Mouse (Mus musculus) layer of hippocampus, postnatal 36 days (tissue): ENCODE measurements at regions not wholly inside any gene's neighbourhood (a gene's known extent, or its start where the extent isn't known, plus 50 kb on each side); places are given as distances from the start of the nearest gene placed in this dataset.

Source experiments
- DNase-seq, 2 experiments: peaks; one replicate each; pipeline ENCODE4 v3.0.0; 2022

DNA sequence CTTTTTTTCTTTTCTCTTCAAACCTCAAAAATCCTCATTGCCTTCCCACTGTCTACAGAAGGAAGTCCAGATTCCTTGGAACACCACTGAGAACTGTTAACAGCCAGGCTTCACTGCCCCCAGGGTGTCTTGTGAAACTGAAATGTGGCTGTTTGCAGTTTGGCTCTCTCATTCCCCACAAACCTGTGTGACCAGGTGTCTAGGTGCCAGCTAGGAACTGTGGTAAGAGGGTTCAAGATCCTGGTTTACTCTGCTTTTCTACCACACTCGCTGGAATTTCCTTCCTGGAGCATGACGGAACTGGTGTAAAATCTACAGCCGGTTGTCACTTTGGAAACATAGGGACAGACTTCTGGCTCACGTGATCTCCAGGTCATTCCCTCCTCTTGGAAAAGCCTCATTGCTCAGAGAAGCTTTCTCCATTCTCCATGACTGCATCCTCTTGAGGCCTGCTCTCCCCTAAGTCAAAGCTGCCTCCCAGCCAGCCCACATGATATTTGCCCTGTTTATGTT lies 660.2 kb downstream of the Zfp706 start:
- no peak for DNase-seq

DNA sequence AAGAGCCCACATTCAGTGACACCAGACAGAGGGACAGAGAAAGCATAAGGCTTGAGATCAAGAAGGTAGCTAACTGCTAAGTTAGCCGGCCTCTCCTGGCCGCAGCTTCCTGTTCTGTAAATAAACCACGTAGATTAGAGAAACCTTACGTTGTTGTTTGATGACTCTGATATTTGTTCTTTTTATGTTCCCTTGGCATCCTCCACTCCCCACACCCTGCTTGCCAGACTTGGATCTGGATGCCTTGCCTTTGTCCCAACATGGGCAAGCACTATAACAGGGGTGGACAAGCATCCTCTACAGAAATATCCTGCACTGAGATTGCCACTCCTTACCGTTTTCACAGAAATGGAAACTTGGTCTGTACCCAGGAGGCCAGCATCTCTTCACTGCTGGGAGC lies 661.4 kb downstream of the Zfp706 start:
- DNase-seq = no peak

DNA sequence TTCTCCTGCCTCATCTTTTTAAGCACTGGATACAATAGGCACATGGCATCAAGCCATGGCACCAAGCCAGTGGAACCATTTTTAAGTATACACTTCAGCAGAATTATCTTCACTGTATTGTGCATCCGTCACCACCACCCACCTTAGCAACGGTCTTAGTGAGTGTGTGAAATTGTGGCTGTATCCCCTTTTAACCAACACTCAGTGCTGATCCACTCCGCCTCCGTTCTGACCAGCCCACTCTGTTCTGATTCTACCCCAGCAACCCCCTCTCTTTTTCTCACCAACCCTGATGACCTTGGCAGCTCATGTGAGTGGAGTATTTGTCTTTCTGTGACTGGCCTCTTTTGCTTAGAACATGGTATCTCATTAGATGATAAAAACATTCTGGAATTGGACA lies 662.2 kb downstream of the Zfp706 start:
- no peak for DNase-seq

DNA sequence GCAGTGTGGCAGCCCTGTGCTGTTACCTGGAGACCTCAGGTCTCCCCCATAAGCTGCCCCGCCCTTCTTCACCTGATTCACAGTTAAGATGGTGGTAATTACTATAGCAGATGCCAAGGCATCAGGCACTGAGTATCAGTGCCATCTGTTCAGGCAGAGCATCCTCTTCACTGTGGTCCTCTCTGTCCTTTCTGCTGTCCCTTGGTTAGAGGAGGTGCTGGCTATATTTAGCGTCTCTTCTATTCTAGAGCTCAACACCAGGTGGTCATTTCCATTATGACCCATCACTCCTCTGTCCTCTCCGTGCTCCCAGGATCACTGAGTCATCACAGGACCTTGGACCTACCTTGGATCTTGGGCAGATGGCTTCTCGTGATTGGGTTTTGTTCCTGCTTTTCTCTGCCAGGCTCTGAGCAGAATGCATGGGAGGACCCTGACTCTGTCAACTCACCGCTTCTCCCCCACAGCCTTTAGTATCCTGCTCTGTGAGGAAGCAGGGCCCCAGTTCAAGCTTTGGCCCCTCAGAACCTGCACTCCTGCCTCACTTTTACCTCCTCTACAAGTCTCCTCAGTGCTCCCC lies 667.5 kb downstream of the Zfp706 start:
- DNase-seq = no peak

DNA sequence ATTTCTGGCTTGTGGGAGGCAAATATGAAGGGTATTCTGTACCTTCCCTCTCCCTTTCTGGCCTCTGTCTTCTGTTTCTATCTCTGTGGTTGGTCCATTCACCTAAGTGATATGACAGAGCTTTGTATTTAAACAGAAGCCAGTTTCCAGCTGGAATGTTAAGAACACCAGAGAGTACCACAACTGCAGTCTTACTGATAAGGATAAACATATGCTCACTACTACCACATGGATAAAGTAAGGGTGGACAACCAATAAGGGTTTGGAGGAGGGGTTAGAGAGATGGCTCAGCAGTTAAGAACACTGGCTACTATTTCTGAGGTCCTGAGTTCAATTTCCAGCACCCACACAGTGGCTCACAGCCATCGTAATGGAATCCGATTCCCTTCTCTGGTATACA lies 668.8 kb downstream of the Zfp706 start:
- no peak for DNase-seq

DNA sequence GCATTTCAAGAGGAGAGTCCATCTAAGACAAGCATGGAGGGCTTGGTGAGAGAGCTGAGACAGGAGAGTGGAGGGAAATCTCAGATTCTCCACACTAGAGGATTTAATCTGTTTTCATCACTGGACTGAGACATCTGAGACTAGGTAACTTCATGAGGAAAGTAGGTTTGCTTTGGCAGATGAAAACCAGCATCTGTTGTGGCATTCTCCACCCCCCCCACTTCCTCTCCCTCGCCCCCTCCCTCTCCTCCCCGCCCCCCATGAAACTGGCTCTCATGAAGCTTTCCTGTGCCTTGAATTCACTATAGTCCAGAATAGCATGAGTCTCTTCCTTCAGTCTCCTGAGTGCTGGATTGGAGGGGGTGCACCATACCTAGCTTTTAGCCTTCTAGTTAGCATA lies 670.7 kb downstream of the Zfp706 start:
- no peak for DNase-seq

DNA sequence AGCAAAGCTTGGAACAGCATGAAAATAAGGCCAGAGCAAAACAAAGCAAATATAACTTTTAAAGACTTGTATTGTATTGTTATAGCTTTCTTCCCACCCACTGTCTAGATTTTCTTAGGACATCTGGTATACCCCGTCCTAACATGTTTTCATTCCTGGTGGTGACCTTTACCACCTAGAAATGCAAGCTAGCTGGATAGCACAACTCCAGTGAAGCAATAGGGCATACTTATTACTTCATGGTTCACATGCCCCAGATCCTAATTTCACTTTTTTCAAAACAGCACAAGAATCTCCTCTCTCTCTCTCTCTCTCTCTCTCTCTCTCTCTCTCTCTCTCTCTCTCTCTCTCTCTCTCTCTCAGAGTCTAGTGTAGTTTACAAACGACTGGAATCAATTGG lies 672.5 kb downstream of the Zfp706 start:
- no peak for DNase-seq

DNA sequence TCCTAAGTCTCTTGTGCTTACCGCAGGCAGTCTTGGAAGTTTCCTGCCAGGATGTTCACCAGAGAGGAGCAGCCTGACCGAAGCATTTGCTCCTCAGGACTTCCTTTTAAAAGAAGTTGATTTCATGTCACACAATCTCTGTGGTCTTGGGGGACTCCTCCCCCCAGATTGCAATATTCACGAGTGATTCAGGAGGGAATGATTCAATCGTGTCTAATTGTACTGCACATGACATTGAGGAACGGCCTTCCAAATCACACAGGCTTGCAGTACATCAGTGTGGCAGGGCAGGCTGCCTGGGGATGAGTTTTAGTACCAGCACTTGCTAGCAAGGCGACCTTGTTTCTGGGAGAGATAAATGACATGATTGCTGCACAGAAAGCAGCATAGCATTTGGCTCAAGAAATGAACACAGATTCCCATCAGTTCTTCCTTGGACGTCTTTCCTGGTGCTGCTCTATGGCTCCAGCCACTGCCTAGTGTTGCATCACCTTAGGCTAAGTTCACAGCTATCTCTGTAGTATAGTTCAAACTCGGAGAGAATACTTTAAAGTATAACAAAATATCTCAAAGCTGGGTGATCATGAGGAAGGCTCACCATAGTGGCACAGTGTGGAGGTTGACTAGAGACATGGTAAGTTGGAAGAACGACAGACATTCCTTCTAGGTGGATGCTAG lies 673.0 kb downstream of the Zfp706 start:
- DNase-seq = no peak

DNA sequence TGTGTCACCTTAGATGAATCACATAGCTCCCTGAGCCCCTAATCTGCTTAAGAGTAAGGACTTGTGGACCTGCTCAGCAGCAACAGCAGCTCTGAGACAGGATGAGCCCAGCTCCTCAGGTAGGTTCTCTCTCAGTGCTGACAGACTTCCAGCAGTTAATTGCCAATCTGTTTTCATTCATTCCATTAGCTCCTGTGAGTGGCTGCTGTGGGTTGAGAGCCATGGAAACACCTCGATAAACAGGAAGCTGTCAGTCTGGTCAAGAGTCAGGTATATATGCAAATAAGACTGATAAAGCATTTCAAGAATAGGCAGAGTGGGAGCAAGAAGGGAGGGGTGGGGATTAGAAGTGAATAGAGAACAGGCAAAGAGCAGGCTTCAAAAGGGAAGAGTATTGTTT lies 673.7 kb downstream of the Zfp706 start:
- no peak for DNase-seq

DNA sequence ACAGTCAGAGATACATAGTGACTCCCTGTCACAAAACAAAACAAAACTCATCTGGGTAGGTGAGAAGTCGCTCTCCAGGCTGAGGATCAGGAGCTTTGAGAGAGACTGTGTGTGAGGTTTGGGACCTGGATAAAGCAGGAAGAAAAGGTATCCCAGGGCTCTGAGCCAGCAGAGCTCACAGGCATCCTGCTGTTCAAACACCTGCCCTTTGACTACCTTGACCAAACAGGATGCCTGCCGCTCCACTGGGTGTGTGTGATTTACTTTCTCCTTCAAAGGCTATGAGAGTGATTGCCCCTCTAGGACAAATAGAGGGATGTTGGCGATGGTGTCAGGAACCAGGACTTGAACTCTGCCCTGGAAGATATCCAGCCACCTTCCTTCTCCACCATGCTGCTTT lies 674.3 kb downstream of the Zfp706 start:
- no peak for DNase-seq
